In genomic region chr13:3609780-3610117, GRCm38 (mm10) we compare ENCODE assay signal across 8 mouse cellular contexts. TPM values are rescaled to one million over a fixed set of nuclear protein-coding genes. Genes with fewer than 3 reads are reported as not detected.
A peak's percentile ranks its signal among the peaks of the same experiment; 100 is the strongest.
DNase-seq lines count a peak whose midpoint lies in the region; ATAC-seq and TF ChIP-seq lines count a peak whose summit lies in the region.

No protein-coding gene starts in this region.

- no peak for TF ChIP-seq POLR2A in ES-Bruce4 (IDR thresholded peaks at IDR 0.05; ENCODE audit: insufficient read depth, low read length)

- no peak for TF ChIP-seq EP300 in ES-Bruce4 (IDR thresholded peaks at IDR 0.05; ENCODE audit: insufficient read depth, low read depth, low read length)

- peaks cover 57% of the 10 kb centered on the region for H3K79me2 ChIP-seq in macrophage (ENCODE audit: inconsistent target)

- H3K4me1 ChIP-seq in ES-Bruce4 (ENCODE audit: control insufficient read depth, insufficient read depth, low read length): no peaks in the 10 kb centered on the region
- peaks cover 3% of the 10 kb centered on the region; the same call in 1 of the 2 replicates for H3K4me1 ChIP-seq in heart, embryonic 16.5 days (ENCODE audit: control insufficient read depth, insufficient read depth, low read length)

- TF ChIP-seq CTCF in gastrocnemius, adult 2 months (IDR thresholded peaks at IDR 0.05): no peak
- no peak for TF ChIP-seq CTCF in ES-Bruce4 (IDR thresholded peaks at IDR 0.05; ENCODE audit: low read depth, low read length)

- H3K36me3 ChIP-seq in ES-Bruce4 (ENCODE audit: control insufficient read depth, insufficient read depth, low read length, poor library complexity, severe bottlenecking) (no peaks in the 10 kb centered on the region; the same call in 1 of the 2 replicates), macrophage (ENCODE audit: inconsistent target) (no peaks in the 10 kb centered on the region)
- H3K36me3 ChIP-seq in heart, embryonic 16.5 days (ENCODE audit: control insufficient read depth, insufficient read depth): no peaks in the 10 kb centered on the region

- no peaks in the 10 kb centered on the region for H3K27me3 ChIP-seq in ES-Bruce4 (ENCODE audit: control insufficient read depth, insufficient read depth, low read length, poor library complexity, severe bottlenecking)
- no peaks in the 10 kb centered on the region for H3K27me3 ChIP-seq in heart, embryonic 16.5 days (ENCODE audit: control insufficient read depth, insufficient read depth, low read length)

- 20% methylated on average over 8 of the region's 8 CpGs for WGBS in heart, embryonic 16.5 days
- WGBS in macrophage (ENCODE audit: missing documents): 11% methylated on average over 8 of the region's 8 CpGs

- H3K4me3 ChIP-seq in gastrocnemius, adult 2 months: peak overlapping the region; percentile 93
- peak overlapping the region; percentile 80 for H3K4me3 ChIP-seq in ES-Bruce4 (ENCODE audit: low read depth, low read length)
- peak overlapping the region; percentile 96 for H3K4me3 ChIP-seq in heart, embryonic 16.5 days (ENCODE audit: low read length)
- peak overlapping the region; percentile 95 for H3K4me3 ChIP-seq in macrophage (ENCODE audit: inconsistent target)

- H3K9ac ChIP-seq in ES-Bruce4 (ENCODE audit: low read depth, poor library complexity, severe bottlenecking): peak overlapping the region; percentile 83
- H3K9ac ChIP-seq in heart, embryonic 16.5 days (ENCODE audit: low read length): peak overlapping the region; percentile 91

- peaks cover 29% of the 10 kb centered on the region for H3K9me3 ChIP-seq in ES-Bruce4 (replicated peaks; ENCODE audit: control insufficient read depth, insufficient read depth, low read length, poor library complexity, severe bottlenecking)
- peaks cover 5% of the 10 kb centered on the region; the same call in 1 of the 2 replicates for H3K9me3 ChIP-seq in heart, embryonic 16.5 days (replicated peaks; ENCODE audit: control insufficient read depth, low read length)

- H3K27ac ChIP-seq in gastrocnemius, adult 2 months: peak overlapping the region; percentile 94
- H3K27ac ChIP-seq in ES-Bruce4 (ENCODE audit: insufficient read depth, low read length) (no peak overlapping the region), macrophage (peak overlapping the region; percentile 29)
- no peak overlapping the region; the same call in 1 of the 2 replicates for H3K27ac ChIP-seq in heart, embryonic 16.5 days (ENCODE audit: low read length)

- intact Hi-C loops in gastrocnemius, adult 2 months (cut with DNase I): loop anchor here (2.0 kb wide), 1 partner anchor 73 kb away; no protein-coding TSS in a partner anchor

- DNase-seq in gastrocnemius, adult 2 months: no peak
- no peak for DNase-seq in gastrocnemius, adult 18-20 months (ENCODE audit: low spot score)
- DNase-seq in thymus, postnatal 36 days: no peak
- DNase-seq in frontal cortex, adult 2 months (ENCODE audit: extremely low spot score in 1 of 2, low spot score in 1 of 2): no peak
- no peak for DNase-seq in gastrocnemius, adult 8-10 months (ENCODE audit: low spot score in 2 of 2)

- ATAC-seq in heart, embryonic 16.5 days (replicated peaks; ENCODE audit: extremely low read depth, insufficient read depth, low FRiP score): no peak

- H3K4me2 ChIP-seq in heart, embryonic 16.5 days (ENCODE audit: low read depth, low read length): peak overlapping the region; percentile 85

RNA-seq across cellular contexts. Expression of gene Fam208b, which starts 1.2 kb away (rescaled TPM):
- total RNA-seq in gastrocnemius, adult 2 months (2021): 10 to 100 TPM in 1 of 2 experiments, 1 to 10 TPM in 1; 7.8 to 10.7 TPM
- 1 to 10 TPM; 8.4 to 8.6 TPM for total RNA-seq in gastrocnemius, adult 18-20 months (2021)
- polyA plus RNA-seq in ES-Bruce4 (2011; ENCODE audit: insufficient read depth, insufficient read length, low read depth, missing spikeins) (77.7 and 84.6 TPM in 2 replicates), macrophage (2018) (5.7 to 11.3 TPM (median 9.6 TPM) in 3 replicates)
- polyA plus RNA-seq in heart, embryonic 16.5 days (2015; fragmentation: Nextera tagmentation; extraction: Ambion mirVana): 6.7 and 7.6 TPM in 2 replicates
- 100 to 1,000 TPM in 19 of 26 experiments, 10 to 100 TPM in 7; 47.5 to 459 (median 133) TPM for total RNA-seq in macrophage (2018; cell fraction: chromatin; rRNA removed)
- total RNA-seq in macrophage (2018; cell fraction: cytosol; rRNA removed): 10 to 100 TPM in 12 of 26 experiments, 1 to 10 TPM in 14; 6.2 to 20.0 (median 9.7) TPM
- total RNA-seq in macrophage (2018; cell fraction: nucleus; rRNA removed): 100 to 1,000 TPM in 7 of 26 experiments, 10 to 100 TPM in 19; 27.5 to 336 (median 89.4) TPM
- 16.5 and 16.8 TPM in 2 replicates for polyA plus RNA-seq in frontal cortex, adult 2 months (2012; rRNA removed)
- 10 to 100 TPM in 1 of 4 experiments, 1 to 10 TPM in 3; 7.1 to 11.8 (median 7.6) TPM for total RNA-seq in gastrocnemius, adult 8-10 months (2022)

RNA-seq across cellular contexts. Expression of gene Asb13, which starts 24.1 kb away (rescaled TPM):
- 10 to 100 TPM; 11.6 to 12.2 TPM for total RNA-seq in gastrocnemius, adult 2 months (2021)
- 10 to 100 TPM; 13.5 to 13.6 TPM for total RNA-seq in gastrocnemius, adult 18-20 months (2021)
- 17.3 and 18.2 TPM in 2 replicates for polyA plus RNA-seq in ES-Bruce4 (2011; ENCODE audit: insufficient read depth, insufficient read length, low read depth, missing spikeins)
- polyA plus RNA-seq in heart, embryonic 16.5 days (2015; fragmentation: Nextera tagmentation; extraction: Ambion mirVana): 4.8 and 5.7 TPM in 2 replicates
- 10 to 100 TPM in 23 of 26 experiments, 1 to 10 TPM in 3; 6.5 to 72.2 (median 26.7) TPM for total RNA-seq in macrophage (2018; cell fraction: chromatin; rRNA removed)
- 10 to 100 TPM in 7 of 26 experiments, 1 to 10 TPM in 19; 3.2 to 12.2 (median 6.8) TPM for total RNA-seq in macrophage (2018; cell fraction: cytosol; rRNA removed)
- total RNA-seq in macrophage (2018; cell fraction: nucleus; rRNA removed): 10 to 100 TPM in 23 of 26 experiments, 1 to 10 TPM in 3; 5.4 to 69.8 (median 22.6) TPM
- 5.1 to 11.6 TPM (median 7.3 TPM) in 3 replicates for polyA plus RNA-seq in macrophage (2018)
- 33.1 and 36.6 TPM in 2 replicates for polyA plus RNA-seq in frontal cortex, adult 2 months (2012; rRNA removed)
- 10 to 100 TPM; 12.1 to 14.7 (median 13.0) TPM for total RNA-seq in gastrocnemius, adult 8-10 months (2022)

Comparison
In these comparisons a context has a peak if more than half of its experiments do, and no peak if none do; other contexts are left out.
1. H3K27ac ChIP-seq: peak in gastrocnemius, adult 2 months (single experiment) and macrophage (single experiment); none in ES-Bruce4 (single experiment) and heart, embryonic 16.5 days (single experiment).
2. Peak in every context shown above with its lines, with median percentiles within 50 percentile points of each other: H3K4me3 ChIP-seq.